Mouse (Mus musculus) C2C12 (cell line): ENCODE measurements around the gene Tapbpl.

Source experiments
- CEBPB ChIP-seq: IDR thresholded peaks from one replicate; pipeline ENCODE4 v1.6.1; 2011; ENCODE audit warnings: low read depth, mild to moderate bottlenecking, control low read depth, moderate library complexity
- CTCF ChIP-seq: IDR thresholded peaks from one replicate; pipeline ENCODE4 v1.5.1; 2011; ENCODE audit not compliant: control insufficient read depth, insufficient read depth, insufficient read length
- FOSL1 ChIP-seq: IDR thresholded peaks from one replicate; pipeline ENCODE4 v1.8.0; 2011; ENCODE audit warnings: mild to moderate bottlenecking, low read length; ENCODE audit not compliant: poor library complexity, insufficient read depth, severe bottlenecking
- MAX ChIP-seq: IDR thresholded peaks from one replicate; pipeline ENCODE4 v1.6.1; 2011; ENCODE audit warnings: mild to moderate bottlenecking, control low read depth
- MYOD1 ChIP-seq: IDR thresholded peaks from one replicate; pipeline ENCODE4 v1.6.1; 2011; ENCODE audit warnings: low read depth; ENCODE audit not compliant: control insufficient read depth, insufficient read length
- MYOG ChIP-seq: IDR thresholded peaks from one replicate; pipeline ENCODE4 v1.6.1; 2011; ENCODE audit not compliant: control insufficient read depth, insufficient read length; ENCODE audit errors: extremely low read depth
- USF1 ChIP-seq: IDR thresholded peaks from one replicate; pipeline ENCODE4 v1.6.1; 2011; ENCODE audit warnings: low read depth, mild to moderate bottlenecking, control low read depth, moderate library complexity

DNA sequence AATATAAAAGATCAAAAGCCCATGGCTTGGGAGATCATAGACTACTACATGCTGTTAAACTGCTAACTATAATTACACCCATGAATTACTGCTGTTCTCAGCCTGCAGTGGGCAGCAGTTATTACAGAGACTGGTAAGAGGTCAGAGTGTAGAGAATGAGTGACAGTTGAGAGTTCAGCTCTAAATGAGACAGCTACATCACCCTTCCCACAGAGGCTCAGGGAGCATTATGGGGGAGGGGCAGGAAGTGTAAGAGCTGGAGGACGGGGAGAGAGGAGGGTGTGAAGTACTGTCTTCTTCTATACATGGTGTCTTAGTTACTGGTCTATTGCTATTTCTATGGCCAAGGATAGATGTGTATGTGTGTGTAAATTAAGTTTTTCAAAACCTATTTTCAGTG lies 12.9 kb upstream of the Tapbpl start:
- TF ChIP-seq CTCF (no peak), MAX (no peak), CEBPB (no peak), USF1 (no peak), MYOG (no peak), FOSL1 (no peak), MYOD1 (no peak)
